Mouse (Mus musculus) cerebellum, adult 2 months (tissue): ENCODE results near the gene Ppp1r12a. TPM values are rescaled to one million over a fixed set of nuclear protein-coding genes. Genes with fewer than 3 reads are reported as not detected.

Experiments used
- DNase-seq, 2 experiments: peaks; one replicate each; pipeline ENCODE4 v3.0.0; 2021
- H3K27ac ChIP-seq: fragments of 200-500 bp; 2 replicates; pipeline ENCODE4 v1.5.1; 2012; ENCODE audit warnings: low read length, control low read depth, inconsistent platforms; ENCODE audit not compliant: insufficient read depth
- H3K27me3 ChIP-seq: fragments of 200-500 bp; 2 replicates; pipeline ENCODE4 v1.6.1; 2012; ENCODE audit warnings: inconsistent platforms, mild to moderate bottlenecking, low read length, moderate library complexity; ENCODE audit not compliant: control insufficient read depth, insufficient read depth
- H3K4me1 ChIP-seq: fragments of 200-500 bp; 2 replicates; pipeline ENCODE4 v1.6.1; 2011; ENCODE audit warnings: low read length; ENCODE audit not compliant: control insufficient read depth, insufficient read depth
- H3K4me3 ChIP-seq: fragments of 200-500 bp; replicated peaks from 2 replicates; pipeline ENCODE3; 2011; ENCODE audit warnings: mild to moderate bottlenecking, low read depth, low read length, control low read depth; ENCODE audit not compliant: insufficient read depth
- CTCF ChIP-seq: fragments of 200-500 bp; IDR thresholded peaks from 2 replicates; pipeline ENCODE4 v1.5.1; 2011; ENCODE audit warnings: low read depth, mild to moderate bottlenecking, control low read depth, low read length, moderate library complexity, borderline replicate concordance; ENCODE audit not compliant: insufficient read depth
- POLR2A ChIP-seq: fragments of 200-500 bp; IDR thresholded peaks from 2 replicates; pipeline ENCODE4 v1.6.1; 2011; ENCODE audit warnings: low read length, control low read depth, borderline replicate concordance; ENCODE audit not compliant: insufficient read depth
- WGBS: fragments of 180-500 bp; shearing (Covaris S2); methylation state at CpG from one replicate; pipeline ENCODE4 v1.1.7; 2018; 5-methylcytosine and 5-hydroxymethylcytosine counted together
- polyA plus RNA-seq: library from polyadenylated mRNA; depleted of rRNA; stranded (reverse); fragments of >200 nt; gene quantifications from 2 replicates; pipeline ENCODE4 v1.2.3, GENCODE M21; 2012

Gene Ppp1r12a
- polyA plus RNA-seq, 1 experiment: 60.6 TPM

DNA sequence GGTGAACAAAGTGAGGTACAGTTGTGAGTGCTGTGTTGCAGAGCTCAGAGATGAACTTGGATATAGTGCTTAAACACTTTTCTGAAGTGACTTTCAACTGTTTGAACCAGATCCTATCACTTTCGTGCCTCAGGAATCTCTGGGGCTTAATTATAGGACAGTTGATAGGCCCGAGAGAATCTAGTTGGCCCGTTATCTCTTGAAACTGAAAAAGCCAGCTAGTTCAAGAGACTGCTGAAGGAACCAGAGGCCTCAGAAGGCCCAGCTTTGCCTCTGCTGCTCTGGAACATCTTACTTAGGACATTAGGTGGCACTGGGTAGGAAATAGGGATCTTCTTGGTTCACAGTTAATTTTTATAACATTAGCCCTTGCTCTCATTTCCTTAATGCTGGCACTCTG lies 17.4 kb downstream of the Ppp1r12a start:
- Histone ChIP-seq H3K27me3 (no peaks in the 10 kb centered on the region), H3K27ac (no peak overlapping the region), H3K4me1 (peaks cover 3% of the 10 kb centered on the region), H3K4me3 (no peak overlapping the region)
- TF ChIP-seq CTCF (no peak), POLR2A (no peak)
- no peak for DNase-seq
- WGBS: 61% methylated on average over 3 of the region's 3 CpGs

DNA sequence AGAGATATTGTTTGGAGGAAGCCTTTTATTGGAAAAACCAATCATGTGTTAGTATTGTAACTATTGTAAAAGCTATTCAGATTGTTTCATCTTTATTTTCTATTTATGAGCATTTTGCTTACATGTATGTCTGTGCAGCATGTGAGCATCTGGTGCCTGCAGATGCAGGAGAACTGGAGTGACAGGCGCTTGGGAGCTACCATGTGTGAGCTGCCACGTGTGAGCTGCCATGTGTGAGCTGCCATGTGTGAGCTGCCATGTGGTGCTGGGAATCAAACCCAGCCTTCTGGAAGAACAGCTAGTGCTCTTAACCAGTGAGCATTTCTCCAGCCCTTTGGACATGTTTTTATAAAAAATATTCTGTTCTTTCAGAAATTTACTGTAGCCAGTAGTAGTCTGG lies 18.3 kb downstream of the Ppp1r12a start:
- peaks cover 7% of the 10 kb centered on the region for H3K4me1 ChIP-seq
- DNase-seq: no peak
- 66% methylated on average over 2 of the region's 2 CpGs for WGBS
- no peaks in the 10 kb centered on the region for H3K27me3 ChIP-seq
- H3K27ac ChIP-seq: no peak overlapping the region
- TF ChIP-seq POLR2A (no peak), CTCF (no peak)
- no peak overlapping the region for H3K4me3 ChIP-seq

DNA sequence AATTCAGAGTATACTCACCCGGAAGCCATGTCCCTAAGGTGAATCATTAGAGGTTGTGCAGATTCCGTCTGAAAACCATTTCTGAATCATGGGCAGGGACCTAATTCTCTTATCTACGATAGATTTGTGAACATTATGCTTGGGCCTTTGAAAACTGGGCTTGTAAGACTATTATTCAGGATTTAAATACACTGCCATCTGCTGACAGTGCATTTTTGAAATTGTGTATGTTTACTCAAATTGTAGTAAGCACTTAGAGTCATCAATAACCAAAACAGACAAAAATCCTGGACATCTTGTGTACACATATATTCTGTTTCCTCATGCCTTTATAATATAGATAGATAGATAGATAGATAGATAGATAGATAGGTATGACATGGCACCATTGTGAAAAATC lies 19.9 kb downstream of the Ppp1r12a start:
- 82% methylated on average over 3 of the region's 3 CpGs for WGBS

DNA sequence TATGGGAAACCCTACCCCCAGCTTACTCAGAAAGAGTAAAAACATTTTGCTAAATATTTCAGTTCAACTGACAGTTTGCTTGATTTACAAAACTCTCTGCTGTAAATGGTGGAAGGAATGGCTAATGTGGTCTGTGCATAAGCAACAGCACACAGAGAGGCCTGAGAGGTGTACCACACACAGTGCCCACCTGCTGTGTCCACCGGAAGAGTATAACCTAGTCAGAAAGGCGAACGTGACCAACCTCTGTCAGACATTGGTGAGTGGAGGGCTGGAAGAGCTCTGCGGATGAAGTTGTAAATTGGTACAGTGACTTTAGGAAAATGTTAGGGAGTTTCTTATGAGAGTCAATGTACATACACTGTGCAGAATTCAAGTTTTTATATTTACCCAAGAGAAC lies 20.4 kb downstream of the Ppp1r12a start:
- Histone ChIP-seq H3K27me3 (no peaks in the 10 kb centered on the region), H3K27ac (no peak overlapping the region), H3K4me3 (no peak overlapping the region), H3K4me1 (peaks cover 7% of the 10 kb centered on the region)
- WGBS: 36% methylated on average over 4 of the region's 4 CpGs
- no peak for TF ChIP-seq POLR2A
- TF ChIP-seq CTCF: no peak
- no peak for DNase-seq

More for the DNA sequence above, 19.9 kb downstream of the Ppp1r12a start:
- no peak overlapping the region for H3K4me3 ChIP-seq
- no peak overlapping the region for H3K27ac ChIP-seq
- no peak for DNase-seq
- no peaks in the 10 kb centered on the region for H3K27me3 ChIP-seq
- peaks cover 7% of the 10 kb centered on the region for H3K4me1 ChIP-seq
- TF ChIP-seq CTCF (no peak), POLR2A (no peak)

DNA sequence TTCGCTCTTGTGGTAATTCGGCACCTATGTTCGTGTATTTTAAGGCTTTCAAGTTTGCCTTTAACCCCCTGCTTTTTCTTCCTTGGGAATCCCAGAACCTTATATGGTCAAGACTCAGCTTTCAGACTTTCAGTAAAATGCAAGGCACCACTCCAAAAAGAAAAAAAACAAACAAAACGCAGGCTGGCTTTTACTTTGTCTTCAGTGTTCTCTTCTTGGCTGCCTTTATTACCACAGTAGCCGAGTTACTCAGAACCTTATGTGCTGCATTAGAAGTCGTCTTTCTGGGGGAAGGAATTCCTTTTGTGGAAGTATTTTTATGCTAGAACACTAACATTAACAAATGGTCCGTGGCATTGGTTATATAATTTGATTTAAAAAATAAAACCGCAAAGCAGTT lies 22.8 kb downstream of the Ppp1r12a start:
- WGBS: 67% methylated on average over 8 of the region's 8 CpGs
- no peak for DNase-seq
- Histone ChIP-seq H3K4me1 (peaks cover 7% of the 10 kb centered on the region), H3K27ac (no peak overlapping the region), H3K27me3 (no peaks in the 10 kb centered on the region), H3K4me3 (no peak overlapping the region)
- TF ChIP-seq POLR2A: no peak
- no peak for TF ChIP-seq CTCF

DNA sequence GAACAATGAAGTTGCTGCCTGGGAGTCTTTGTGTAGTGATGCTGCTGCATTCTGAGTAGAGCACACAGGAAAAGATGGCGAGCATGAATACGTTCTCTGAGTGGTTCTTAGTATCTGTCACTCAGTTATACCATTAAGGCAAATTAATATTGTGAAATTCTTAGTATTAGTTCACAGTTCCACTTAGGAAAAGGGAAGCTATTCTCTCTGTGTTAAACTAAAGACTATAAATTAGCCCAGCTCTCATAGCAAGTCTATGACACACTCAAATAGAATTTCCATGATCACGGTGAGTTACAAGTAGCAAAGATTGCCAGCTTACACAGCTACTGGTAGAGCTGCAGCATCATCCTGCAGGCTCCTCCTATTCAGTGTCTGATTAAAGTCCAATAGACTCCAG lies 23.3 kb downstream of the Ppp1r12a start:
- H3K4me1 ChIP-seq: peaks cover 7% of the 10 kb centered on the region
- WGBS: 83% methylated on average over 3 of the region's 3 CpGs
- DNase-seq: no peak
- no peak for TF ChIP-seq CTCF
- TF ChIP-seq POLR2A: no peak
- no peaks in the 10 kb centered on the region for H3K27me3 ChIP-seq
- H3K27ac ChIP-seq: no peak overlapping the region
- no peak overlapping the region for H3K4me3 ChIP-seq

DNA sequence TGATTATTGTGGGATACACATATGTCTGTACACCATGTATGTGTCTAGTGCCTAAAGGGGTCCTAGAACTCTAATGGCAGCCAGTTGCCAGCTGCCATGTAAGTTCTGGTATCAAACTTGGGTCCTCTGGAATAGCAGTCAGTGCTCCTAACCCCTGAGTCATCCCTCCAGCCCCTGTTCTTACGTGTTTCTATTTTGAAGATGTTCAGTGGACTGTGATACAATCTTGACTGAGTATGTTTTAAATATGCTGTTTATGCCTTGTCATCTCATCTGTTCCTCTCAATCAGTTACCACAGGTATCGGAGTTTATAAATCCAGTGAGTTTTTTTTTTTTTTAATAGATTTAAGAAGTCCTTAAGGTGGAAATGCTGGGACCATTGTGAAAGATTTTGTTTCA lies 27.3 kb downstream of the Ppp1r12a start:
- Histone ChIP-seq H3K27ac (no peak overlapping the region), H3K4me3 (no peak overlapping the region), H3K4me1 (peaks cover 4% of the 10 kb centered on the region; the same call in 1 of the 2 replicates), H3K27me3 (no peaks in the 10 kb centered on the region)
- WGBS: 61% methylated on average over 2 of the region's 2 CpGs
- TF ChIP-seq POLR2A (no peak), CTCF (no peak)
- DNase-seq: no peak

DNA sequence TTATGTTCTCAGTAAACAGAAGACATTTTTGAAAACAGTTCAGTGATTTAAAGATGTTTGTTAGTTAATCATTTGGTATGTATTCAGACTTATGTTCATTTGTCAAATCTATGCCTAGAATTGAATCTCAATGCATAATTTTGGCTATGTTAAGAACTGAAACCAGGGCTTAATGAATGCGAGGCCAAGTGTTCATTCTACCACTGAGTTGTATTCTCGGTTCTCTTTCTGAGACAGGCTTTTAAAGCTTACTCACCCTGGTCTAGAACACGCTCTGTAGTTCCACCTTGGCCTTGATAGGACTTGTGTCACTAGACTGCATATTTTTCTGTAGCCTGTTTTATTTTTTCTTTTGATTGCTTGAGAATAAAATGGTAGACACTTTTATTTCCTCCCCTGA lies 28.0 kb downstream of the Ppp1r12a start:
- no peak for DNase-seq
- Histone ChIP-seq H3K4me3 (no peak overlapping the region), H3K27ac (no peak overlapping the region), H3K27me3 (no peaks in the 10 kb centered on the region), H3K4me1 (no peaks in the 10 kb centered on the region)
- TF ChIP-seq CTCF (no peak), POLR2A (no peak)
- 80% methylated on average over 3 of the region's 3 CpGs for WGBS
